Mouse (Mus musculus) neural tube, embryonic 11.5 days (tissue): ENCODE measurements around the gene Abhd4. TPM values are rescaled to one million over a fixed set of nuclear protein-coding genes. Genes with fewer than 3 reads are reported as not detected.

Experiments used
- ATAC-seq: fragments of 200-750 bp; cut with Nextera tagmentation; 2 replicates; pipeline ENCODE4 v1.8.0; 2017; ENCODE audit warnings: moderate number of reproducible peaks, mild to moderate bottlenecking, moderate TSS enrichment, moderate library complexity; ENCODE audit not compliant: insufficient read depth, low FRiP score, low TSS enrichment
- DNase-seq: peaks from one replicate; pipeline ENCODE4 v3.0.0-alpha.2; 2015; ENCODE audit warnings: low spot score
- H3K27ac ChIP-seq: fragments of 300-500 bp; sonication (generic); 2 replicates; pipeline ENCODE4 v1.5.1; 2014; ENCODE audit warnings: low read depth, mild to moderate bottlenecking, low read length
- H3K27me3 ChIP-seq: fragments of 300-500 bp; sonication (generic); 2 replicates; pipeline ENCODE4 v1.6.1; 2014; ENCODE audit warnings: mild to moderate bottlenecking, low read length, mixed read lengths; ENCODE audit not compliant: control insufficient read depth, insufficient read depth
- H3K36me3 ChIP-seq: fragments of 300-500 bp; sonication (generic); 2 replicates; pipeline ENCODE4 v1.6.1; 2014; ENCODE audit warnings: mild to moderate bottlenecking, low read length, moderate library complexity, mixed read lengths; ENCODE audit not compliant: control insufficient read depth, insufficient read depth
- H3K4me1 ChIP-seq: fragments of 300-500 bp; sonication (generic); 2 replicates; pipeline ENCODE4 v1.6.1; 2014; ENCODE audit warnings: low read length, mixed read lengths; ENCODE audit not compliant: control insufficient read depth, insufficient read depth
- H3K4me2 ChIP-seq: fragments of 300-500 bp; sonication (generic); 2 replicates; pipeline ENCODE4 v1.6.1; 2014; ENCODE audit warnings: low read depth, mild to moderate bottlenecking, moderate library complexity
- H3K4me3 ChIP-seq: fragments of 300-500 bp; sonication (generic); 2 replicates; pipeline ENCODE4 v1.5.1; 2014; ENCODE audit warnings: low read depth, low read length
- H3K9ac ChIP-seq: fragments of 300-500 bp; sonication (generic); 2 replicates; pipeline ENCODE4 v1.6.1; 2014; ENCODE audit warnings: mild to moderate bottlenecking, low read length
- H3K9me3 ChIP-seq: fragments of 300-500 bp; sonication (generic); 2 replicates; pipeline ENCODE4 v1.6.1; 2016; ENCODE audit warnings: low read length; ENCODE audit not compliant: control insufficient read depth
- WGBS: fragments of 180-500 bp; shearing (Covaris S2); extraction: QIAGEN DNeasy Blood & Tissue Kit; methylation state at CpG from one replicate; pipeline ENCODE4 v1.1.7; 2014; 5-methylcytosine and 5-hydroxymethylcytosine counted together
- polyA plus RNA-seq: library from polyadenylated mRNA; unstranded; fragments of >200 nt; fragmentation: Nextera tagmentation; extraction: Ambion mirVana; gene quantifications from 2 replicates; pipeline ENCODE4 v1.2.1, GENCODE M21; 2014

The Abhd4 gene
- polyA plus RNA-seq, 1 experiment from 2014 or later, result 45.7 TPM

DNA sequence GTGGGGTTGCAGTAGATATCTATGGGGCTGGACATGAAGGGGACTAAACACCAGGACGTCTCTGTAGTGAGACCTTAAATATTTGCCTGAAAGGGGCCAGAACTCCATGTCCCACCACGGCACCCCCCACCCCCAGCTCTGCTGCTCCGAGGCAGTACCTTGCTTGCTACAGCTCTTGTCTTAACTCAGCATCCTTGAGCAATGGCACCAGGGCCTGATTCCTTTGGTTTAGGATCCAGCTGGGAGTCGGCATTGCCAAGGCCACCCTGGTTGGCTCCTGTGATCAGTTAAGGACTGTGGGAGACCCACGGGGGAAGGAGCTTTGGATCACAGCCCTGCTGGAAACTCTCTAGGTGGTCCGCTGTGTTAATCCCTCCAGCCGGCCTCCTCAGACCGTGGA is 34.7 kb upstream of the Abhd4 start:
- Histone ChIP-seq H3K9me3 (no peaks in the 10 kb centered on the region), H3K27ac (no peak overlapping the region), H3K4me3 (no peak overlapping the region), H3K4me1 (no peaks in the 10 kb centered on the region), H3K36me3 (no peaks in the 10 kb centered on the region), H3K9ac (no peak overlapping the region), H3K27me3 (no peaks in the 10 kb centered on the region), H3K4me2 (no peak overlapping the region)
- ATAC-seq (no peak), DNase-seq (no peak)
- 76% methylated on average over 8 of the region's 8 CpGs for WGBS

DNA sequence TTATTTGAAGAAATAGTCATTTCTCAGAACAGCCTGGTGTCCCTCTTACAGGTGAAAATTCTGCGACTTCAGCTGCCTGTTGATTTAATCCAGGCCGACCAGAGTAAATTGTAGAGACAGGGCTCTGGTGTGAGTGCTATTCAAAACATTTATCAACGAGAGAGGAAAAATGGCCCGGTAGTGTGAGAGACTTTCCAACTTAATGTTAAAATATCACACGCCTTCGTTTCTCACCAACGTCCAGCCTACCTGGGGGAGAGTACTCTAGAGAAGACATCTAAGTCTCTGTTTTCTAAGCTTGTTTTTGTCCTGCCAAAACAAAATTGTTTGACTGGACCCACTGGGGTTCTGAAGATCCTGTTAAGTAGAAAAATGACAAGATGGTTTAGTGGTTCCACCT is 34.1 kb upstream of the Abhd4 start:
- H3K9me3 ChIP-seq, result no peaks in the 10 kb centered on the region
- H3K4me1 ChIP-seq, result no peaks in the 10 kb centered on the region
- H3K27me3 ChIP-seq, result no peaks in the 10 kb centered on the region
- H3K4me3 ChIP-seq, result no peak overlapping the region
- DNase-seq, result no peak
- H3K4me2 ChIP-seq, result no peak overlapping the region
- H3K27ac ChIP-seq, result no peak overlapping the region
- WGBS, result 83% methylated on average over 7 of the region's 7 CpGs
- no peak for ATAC-seq
- H3K36me3 ChIP-seq, result no peaks in the 10 kb centered on the region
- no peak overlapping the region for H3K9ac ChIP-seq

- no peaks in the 10 kb centered on the region for H3K36me3 ChIP-seq
- no peak overlapping the region for H3K4me3 ChIP-seq
- no peaks in the 10 kb centered on the region for H3K27me3 ChIP-seq
- H3K9ac ChIP-seq, result no peak overlapping the region
- H3K4me1 ChIP-seq, result no peaks in the 10 kb centered on the region
- H3K4me2 ChIP-seq, result no peak overlapping the region
- H3K27ac ChIP-seq, result no peak overlapping the region
- DNase-seq (no peak), ATAC-seq (no peak)
- H3K9me3 ChIP-seq, result no peaks in the 10 kb centered on the region
- WGBS, result 91% methylated on average over 8 of the region's 8 CpGs
Observed at GRCm38 (mm10) chr14:54220726-54221494, 33.1 kb upstream of the Abhd4 start.

GRCm38 (mm10) chr14:54221641-54222040 is 32.3 kb upstream of the Abhd4 start:
- Histone ChIP-seq H3K36me3 (no peaks in the 10 kb centered on the region), H3K27ac (no peak overlapping the region), H3K4me2 (no peak overlapping the region), H3K4me3 (no peak overlapping the region), H3K9me3 (no peaks in the 10 kb centered on the region), H3K27me3 (no peaks in the 10 kb centered on the region), H3K4me1 (no peaks in the 10 kb centered on the region), H3K9ac (no peak overlapping the region)
- WGBS, result 90% methylated on average over 6 of the region's 6 CpGs
- no peak for DNase-seq
- no peak for ATAC-seq

DNA sequence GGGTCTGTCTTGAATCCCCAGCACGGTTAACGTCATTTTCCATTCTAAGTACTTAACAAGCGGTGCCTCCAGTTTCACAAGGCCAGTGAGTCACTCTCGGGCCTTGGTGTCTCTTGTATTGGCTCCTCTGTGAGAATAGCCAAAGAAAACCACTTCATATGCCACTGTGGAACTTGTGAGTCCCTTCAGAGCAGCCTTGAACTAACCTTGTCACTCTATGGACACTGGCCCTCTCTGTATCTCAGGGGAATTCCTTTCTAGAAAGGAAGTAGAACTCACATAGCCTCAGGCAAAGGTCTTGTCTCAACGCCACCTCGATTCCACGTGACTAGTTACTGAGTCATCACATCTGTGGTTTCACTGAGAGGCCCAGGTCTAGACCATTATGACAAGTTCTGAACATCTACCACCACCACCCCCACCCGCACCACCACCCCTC is 31.7 kb upstream of the Abhd4 start:
- ATAC-seq (no peak), DNase-seq (no peak)
- Histone ChIP-seq H3K27ac (no peak overlapping the region), H3K27me3 (no peaks in the 10 kb centered on the region), H3K9ac (no peak overlapping the region), H3K9me3 (no peaks in the 10 kb centered on the region), H3K36me3 (no peaks in the 10 kb centered on the region), H3K4me1 (no peaks in the 10 kb centered on the region), H3K4me3 (no peak overlapping the region), H3K4me2 (no peak overlapping the region)
- 82% methylated on average over 8 of the region's 8 CpGs for WGBS

DNA sequence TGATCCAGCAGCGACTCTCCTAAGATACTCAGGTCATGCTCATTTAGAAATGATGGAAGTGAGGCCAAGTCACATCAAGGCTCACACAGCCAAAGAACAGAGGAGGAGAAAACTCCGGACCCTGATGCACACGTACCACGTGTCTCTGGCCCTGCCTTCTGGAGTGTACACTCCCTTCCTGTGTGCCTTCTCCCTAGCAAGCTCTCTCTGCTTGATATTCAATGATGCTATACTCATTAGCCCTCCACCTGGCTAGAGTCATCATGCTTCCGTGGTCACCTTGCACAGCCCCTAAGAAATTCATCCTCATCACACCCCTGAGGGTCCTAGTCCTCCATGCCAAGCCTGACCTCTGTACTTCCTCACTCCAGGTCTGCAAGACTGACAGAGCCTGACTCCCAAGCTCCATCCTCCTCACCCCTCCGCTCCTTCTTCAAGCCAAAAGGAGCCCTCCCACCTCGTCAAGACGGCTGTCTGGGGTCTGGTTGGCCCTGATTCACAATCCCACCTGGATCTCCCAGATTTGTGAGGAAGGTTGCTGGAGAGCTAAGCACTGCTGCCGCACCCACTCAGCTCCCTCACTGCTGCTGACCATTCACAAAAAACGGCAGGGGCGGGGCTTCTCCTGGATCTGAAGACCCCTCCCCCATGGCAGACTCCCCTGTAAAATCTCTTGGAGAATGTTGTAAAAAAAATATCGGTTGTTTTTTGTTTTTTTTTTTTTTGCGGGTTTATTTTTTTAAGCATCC is 30.5 kb upstream of the Abhd4 start:
- DNase-seq (no peak), ATAC-seq (no peak)
- no peaks in the 10 kb centered on the region for H3K9me3 ChIP-seq
- no peaks in the 10 kb centered on the region; the same call in 1 of the 2 replicates for H3K4me1 ChIP-seq
- no peaks in the 10 kb centered on the region for H3K27me3 ChIP-seq
- H3K4me3 ChIP-seq, result no peak overlapping the region
- H3K4me2 ChIP-seq, result no peak overlapping the region
- H3K36me3 ChIP-seq, result no peaks in the 10 kb centered on the region
- H3K9ac ChIP-seq, result no peak overlapping the region
- WGBS, result 56% methylated on average over 13 of the region's 13 CpGs
- no peak overlapping the region for H3K27ac ChIP-seq

DNA sequence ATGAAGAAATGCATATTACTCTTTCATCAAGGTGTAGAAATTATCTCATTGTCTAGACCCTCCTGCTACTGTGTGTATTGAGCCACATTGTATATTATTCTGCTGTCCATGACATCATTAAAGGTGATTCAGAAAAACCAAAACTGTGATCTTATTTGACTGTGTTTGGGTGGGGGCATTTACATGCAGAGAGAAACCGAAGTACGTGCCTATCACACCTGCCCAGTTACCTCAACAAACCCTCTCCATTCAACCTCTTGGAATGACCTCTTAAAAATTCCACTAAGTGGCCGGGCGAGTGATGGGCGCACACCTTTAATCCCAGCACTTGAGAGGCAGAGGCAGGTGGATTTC is 29.9 kb upstream of the Abhd4 start:
- H3K9me3 ChIP-seq, result no peaks in the 10 kb centered on the region
- no peak for ATAC-seq
- peaks cover 1% of the 10 kb centered on the region; the same call in 1 of the 2 replicates for H3K4me1 ChIP-seq
- H3K4me3 ChIP-seq, result no peak overlapping the region
- no peak overlapping the region for H3K27ac ChIP-seq
- DNase-seq, result no peak
- no peak overlapping the region for H3K4me2 ChIP-seq
- H3K27me3 ChIP-seq, result no peaks in the 10 kb centered on the region
- H3K9ac ChIP-seq, result no peak overlapping the region
- no peaks in the 10 kb centered on the region for H3K36me3 ChIP-seq
- WGBS, result 89% methylated on average over 5 of the region's 5 CpGs

DNA sequence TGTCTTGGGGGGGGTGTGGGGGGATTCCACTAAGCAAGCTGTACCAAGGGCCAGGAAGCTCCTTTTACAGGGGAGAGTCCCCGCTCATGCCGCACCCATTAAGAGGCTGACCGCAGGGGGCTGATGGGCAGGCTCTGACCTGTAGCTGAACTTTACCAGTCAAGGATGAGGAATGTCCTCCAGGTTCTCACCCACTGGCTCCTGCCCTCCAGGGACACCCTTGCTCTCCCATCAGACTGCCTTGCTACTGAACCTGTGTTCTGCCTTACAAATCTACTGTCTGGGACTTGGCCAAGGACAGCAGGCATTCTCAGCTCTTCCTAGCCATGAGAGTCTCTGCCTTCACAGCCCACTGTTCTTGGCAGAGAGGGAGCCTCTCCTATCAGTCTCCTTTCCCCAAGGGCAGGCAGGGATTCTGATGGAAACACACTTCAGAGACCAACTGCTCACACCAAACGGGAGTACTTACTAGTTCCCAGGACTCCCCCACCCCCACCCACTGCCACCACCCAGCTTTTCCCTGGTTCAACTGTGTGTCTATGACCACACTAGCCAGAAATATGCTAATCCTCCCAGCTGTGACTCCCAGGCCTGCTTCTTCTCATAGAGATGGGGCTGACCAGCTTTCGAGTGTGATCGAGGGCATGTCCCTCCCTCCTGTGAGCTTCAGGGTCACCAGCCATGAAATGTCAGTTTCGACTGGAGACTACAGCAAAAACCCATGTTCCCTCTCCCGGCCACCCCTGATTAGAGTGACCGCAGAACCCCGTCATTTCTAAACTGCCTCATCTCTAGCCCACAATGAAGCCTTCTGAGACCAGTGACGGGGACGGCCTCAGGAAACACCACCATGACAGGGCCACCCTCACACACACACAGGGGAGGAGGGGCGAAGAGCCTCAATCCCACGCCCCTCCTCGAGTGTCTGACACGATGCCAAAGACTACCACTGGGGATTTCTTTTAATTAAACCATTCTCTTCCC is 29.2 kb upstream of the Abhd4 start:
- H3K4me3 ChIP-seq, result no peak overlapping the region
- no peak overlapping the region for H3K27ac ChIP-seq
- ATAC-seq, result no peak
- 59% methylated on average over 16 of the region's 16 CpGs for WGBS
- no peak overlapping the region for H3K9ac ChIP-seq
- H3K9me3 ChIP-seq, result no peaks in the 10 kb centered on the region
- no peak for DNase-seq
- H3K4me1 ChIP-seq, result peaks cover 4% of the 10 kb centered on the region; the same call in 1 of the 2 replicates
- H3K4me2 ChIP-seq, result no peak overlapping the region
- H3K27me3 ChIP-seq, result no peaks in the 10 kb centered on the region
- H3K36me3 ChIP-seq, result no peaks in the 10 kb centered on the region
